Mouse (Mus musculus) testis, adult 2 months (tissue): Measurements from ENCODE around the gene Slc1a5.

ENCODE experiments used
- CTCF ChIP-seq: fragments of 200-500 bp; IDR thresholded peaks from 2 replicates; pipeline ENCODE4 v1.5.1; 2012; ENCODE audit warnings: low read depth, mild to moderate bottlenecking, inconsistent platforms, low read length, moderate library complexity; ENCODE audit not compliant: control insufficient read depth, insufficient read depth, insufficient replicate concordance
- POLR2A ChIP-seq: fragments of 200-500 bp; IDR thresholded peaks from 2 replicates; pipeline ENCODE4 v1.6.1; 2012; ENCODE audit warnings: low read depth, mild to moderate bottlenecking, inconsistent platforms, low read length, moderate library complexity; ENCODE audit not compliant: control insufficient read depth

DNA sequence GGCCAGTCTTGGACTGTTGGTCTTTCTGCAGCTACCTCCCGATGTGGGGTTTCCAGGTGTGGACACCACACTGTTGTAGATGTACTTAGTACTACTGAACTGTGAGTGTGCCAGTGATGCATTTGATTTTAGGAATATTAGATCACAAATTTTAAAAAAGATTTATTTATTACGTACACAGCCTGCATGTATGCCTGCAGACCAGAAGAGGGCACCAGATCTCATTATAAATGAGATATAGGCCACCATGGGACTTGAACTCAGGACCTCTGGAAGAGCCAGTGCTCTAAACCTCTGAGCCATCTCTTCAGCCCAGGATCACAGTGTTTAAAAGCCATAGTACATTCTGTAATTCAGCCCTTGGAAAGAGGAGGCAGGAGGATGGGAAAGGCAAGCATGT is 31.4 kb downstream of the Slc1a5 start:
- TF ChIP-seq CTCF (no peak), POLR2A (no peak)
